Mouse (Mus musculus) embryonic facial prominence, embryonic 14.5 days (tissue): ENCODE results near the gene Zfp697. TPM values are rescaled to one million over a fixed set of nuclear protein-coding genes. Genes with fewer than 3 reads are reported as not detected.
A peak's percentile ranks its signal among the peaks of the same experiment; 100 is the strongest.

Source experiments
- ATAC-seq: fragments of 200-750 bp; cut with Nextera tagmentation; 2 replicates; pipeline ENCODE4 v1.8.0; 2017; ENCODE audit warnings: low read depth, moderate number of reproducible peaks, moderate TSS enrichment
- DNase-seq: peaks from one replicate; pipeline ENCODE4 v3.0.0-alpha.2; 2015; ENCODE audit warnings: low spot score
- H3K27ac ChIP-seq: fragments of 300-500 bp; sonication (generic); replicated peaks from 2 replicates; pipeline ENCODE4 v1.5.1; 2014; ENCODE audit warnings: low read depth, mild to moderate bottlenecking, low read length, moderate library complexity
- H3K27me3 ChIP-seq: fragments of 300-500 bp; sonication (generic); replicated peaks from 2 replicates; pipeline ENCODE4 v1.6.1; 2014; ENCODE audit warnings: low read length; ENCODE audit not compliant: control insufficient read depth, insufficient read depth
- H3K36me3 ChIP-seq: fragments of 300-500 bp; sonication (generic); 2 replicates; pipeline ENCODE4 v1.6.1; 2014; ENCODE audit warnings: low read length, mixed read lengths; ENCODE audit not compliant: control insufficient read depth, insufficient read depth
- H3K4me1 ChIP-seq: fragments of 300-500 bp; sonication (generic); 2 replicates; pipeline ENCODE4 v1.6.1; 2014; ENCODE audit warnings: antibody characterized with exemption, low read length; ENCODE audit not compliant: control insufficient read depth, insufficient read depth
- H3K4me2 ChIP-seq: fragments of 300-500 bp; sonication (generic); 2 replicates; pipeline ENCODE4 v1.6.1; 2014; ENCODE audit warnings: low read depth, mild to moderate bottlenecking, low read length, moderate library complexity, mixed read lengths
- H3K4me3 ChIP-seq: fragments of 300-500 bp; sonication (generic); 2 replicates; pipeline ENCODE4 v1.5.1; 2014; ENCODE audit warnings: low read depth, mild to moderate bottlenecking, low read length
- H3K9ac ChIP-seq: fragments of 300-500 bp; sonication (generic); 2 replicates; pipeline ENCODE4 v1.6.1; 2014; ENCODE audit warnings: low read depth, mild to moderate bottlenecking, low read length, moderate library complexity, mixed read lengths
- H3K9me3 ChIP-seq: fragments of 300-500 bp; sonication (generic); 2 replicates; pipeline ENCODE4 v1.6.1; 2016; ENCODE audit warnings: low read length; ENCODE audit not compliant: control insufficient read depth
- WGBS: fragments of 180-500 bp; shearing (Covaris S2); extraction: QIAGEN DNeasy Blood & Tissue Kit; methylation state at CpG from one replicate; pipeline ENCODE4 v1.1.7; 2014; 5-methylcytosine and 5-hydroxymethylcytosine counted together
- polyA plus RNA-seq: library from polyadenylated mRNA; unstranded; fragments of >200 nt; fragmentation: Nextera tagmentation; extraction: Ambion mirVana; gene quantifications from 2 replicates; pipeline ENCODE4 v1.2.1, GENCODE M21; 2014

The Zfp697 gene
- polyA plus RNA-seq, 1 experiment from 2014 or later = 4.8 TPM

GRCm38 (mm10) chr3:98340818-98341594 is 41.3 kb upstream of the Zfp697 start:
- no peak overlapping the region for H3K27ac ChIP-seq
- 75% methylated on average over 17 of the region's 17 CpGs for WGBS
- H3K27me3 ChIP-seq = no peaks in the 10 kb centered on the region
- H3K36me3 ChIP-seq = no peaks in the 10 kb centered on the region
- ATAC-seq (no peak), DNase-seq (no peak)
- no peak overlapping the region for H3K4me2 ChIP-seq
- H3K4me3 ChIP-seq = no peak overlapping the region
- H3K9me3 ChIP-seq = no peaks in the 10 kb centered on the region
- no peak overlapping the region for H3K9ac ChIP-seq
- H3K4me1 ChIP-seq = peaks cover 25% of the 10 kb centered on the region

- Histone ChIP-seq H3K27ac (no peak overlapping the region), H3K27me3 (no peaks in the 10 kb centered on the region), H3K4me2 (no peak overlapping the region), H3K4me1 (peaks cover 4% of the 10 kb centered on the region; the same call in 1 of the 2 replicates), H3K36me3 (no peaks in the 10 kb centered on the region), H3K9me3 (no peaks in the 10 kb centered on the region), H3K4me3 (no peak overlapping the region), H3K9ac (no peak overlapping the region)
- DNase-seq (no peak), ATAC-seq (no peak)
- WGBS = 87% methylated on average over 3 of the region's 3 CpGs
Measured at GRCm38 (mm10) chr3:98343235-98343634, 39.0 kb upstream of the Zfp697 start.

DNA sequence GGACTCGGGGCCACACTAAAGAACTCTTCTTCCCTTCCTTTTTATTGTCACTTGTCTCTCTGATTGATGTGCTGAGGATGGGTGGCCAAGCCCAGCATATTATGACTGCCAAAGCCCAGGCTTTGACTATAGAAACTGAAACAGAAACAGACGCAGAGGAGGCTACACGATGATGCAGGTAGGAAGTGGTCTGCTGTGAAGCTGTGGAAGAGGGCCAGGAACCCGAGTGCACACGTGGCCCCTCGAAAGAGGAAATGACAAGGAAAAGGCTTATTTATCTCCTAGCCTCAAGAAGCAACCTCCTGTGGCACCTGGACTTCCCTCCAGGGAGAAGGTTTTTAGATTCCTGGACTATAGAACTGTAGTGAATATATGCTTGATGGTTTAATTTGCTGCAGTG is 34.2 kb upstream of the Zfp697 start:
- WGBS = 76% methylated on average over 6 of the region's 6 CpGs
- DNase-seq = no peak
- Histone ChIP-seq H3K27me3 (no peaks in the 10 kb centered on the region), H3K4me3 (no peak overlapping the region), H3K36me3 (no peaks in the 10 kb centered on the region), H3K9me3 (no peaks in the 10 kb centered on the region), H3K4me2 (no peak overlapping the region), H3K27ac (no peak overlapping the region), H3K9ac (no peak overlapping the region), H3K4me1 (no peaks in the 10 kb centered on the region)
- no peak for ATAC-seq

- DNase-seq = no peak
- H3K9me3 ChIP-seq = no peaks in the 10 kb centered on the region
- no peak overlapping the region for H3K27ac ChIP-seq
- no peak overlapping the region for H3K9ac ChIP-seq
- no peaks in the 10 kb centered on the region for H3K27me3 ChIP-seq
- 26% methylated on average over 8 of the region's 8 CpGs for WGBS
- H3K4me3 ChIP-seq = no peak overlapping the region
- H3K4me1 ChIP-seq = no peaks in the 10 kb centered on the region
- ATAC-seq = peak; percentile 12; the same call in 1 of the 2 replicates
- H3K4me2 ChIP-seq = no peak overlapping the region
- no peaks in the 10 kb centered on the region for H3K36me3 ChIP-seq
Measured at GRCm38 (mm10) chr3:98348705-98349104, 33.6 kb upstream of the Zfp697 start.

- Histone ChIP-seq H3K9me3 (no peaks in the 10 kb centered on the region), H3K9ac (no peak overlapping the region), H3K4me3 (no peak overlapping the region), H3K36me3 (no peaks in the 10 kb centered on the region), H3K27ac (no peak overlapping the region), H3K4me2 (no peak overlapping the region), H3K27me3 (no peaks in the 10 kb centered on the region), H3K4me1 (no peaks in the 10 kb centered on the region)
- 19% methylated on average over 7 of the region's 7 CpGs for WGBS
- ATAC-seq (no peak), DNase-seq (peak; percentile 81)
Measured at GRCm38 (mm10) chr3:98353892-98354291, 28.4 kb upstream of the Zfp697 start.

- Histone ChIP-seq H3K9ac (no peak overlapping the region), H3K36me3 (no peaks in the 10 kb centered on the region), H3K4me3 (no peak overlapping the region), H3K4me1 (no peaks in the 10 kb centered on the region), H3K9me3 (no peaks in the 10 kb centered on the region), H3K27ac (no peak overlapping the region), H3K27me3 (no peaks in the 10 kb centered on the region), H3K4me2 (no peak overlapping the region)
- 44% methylated on average over 10 of the region's 10 CpGs for WGBS
- peak; percentile 90 for ATAC-seq
- DNase-seq = peak; percentile 87
Measured at GRCm38 (mm10) chr3:98355344-98356025, 26.8 kb upstream of the Zfp697 start.

- Histone ChIP-seq H3K4me1 (no peaks in the 10 kb centered on the region), H3K9ac (no peak overlapping the region), H3K27me3 (no peaks in the 10 kb centered on the region), H3K9me3 (no peaks in the 10 kb centered on the region), H3K27ac (no peak overlapping the region), H3K4me3 (no peak overlapping the region), H3K4me2 (no peak overlapping the region), H3K36me3 (no peaks in the 10 kb centered on the region)
- 38% methylated on average over 6 of the region's 6 CpGs for WGBS
- ATAC-seq = no peak
- DNase-seq = no peak
Measured at GRCm38 (mm10) chr3:98356026-98356365, 26.3 kb upstream of the Zfp697 start.

GRCm38 (mm10) chr3:98356632-98357370 is 25.5 kb upstream of the Zfp697 start:
- Histone ChIP-seq H3K27me3 (no peaks in the 10 kb centered on the region), H3K9ac (no peak overlapping the region), H3K4me1 (no peaks in the 10 kb centered on the region), H3K36me3 (no peaks in the 10 kb centered on the region), H3K4me2 (no peak overlapping the region), H3K4me3 (no peak overlapping the region), H3K27ac (no peak overlapping the region), H3K9me3 (no peaks in the 10 kb centered on the region)
- DNase-seq = no peak
- whole genome bisulfite sequencing = 63% methylated on average over 3 of the region's 3 CpGs
- ATAC-seq = no peak
